ENCODE assay signal across 24 mouse cellular contexts in the genomic region with DNA sequence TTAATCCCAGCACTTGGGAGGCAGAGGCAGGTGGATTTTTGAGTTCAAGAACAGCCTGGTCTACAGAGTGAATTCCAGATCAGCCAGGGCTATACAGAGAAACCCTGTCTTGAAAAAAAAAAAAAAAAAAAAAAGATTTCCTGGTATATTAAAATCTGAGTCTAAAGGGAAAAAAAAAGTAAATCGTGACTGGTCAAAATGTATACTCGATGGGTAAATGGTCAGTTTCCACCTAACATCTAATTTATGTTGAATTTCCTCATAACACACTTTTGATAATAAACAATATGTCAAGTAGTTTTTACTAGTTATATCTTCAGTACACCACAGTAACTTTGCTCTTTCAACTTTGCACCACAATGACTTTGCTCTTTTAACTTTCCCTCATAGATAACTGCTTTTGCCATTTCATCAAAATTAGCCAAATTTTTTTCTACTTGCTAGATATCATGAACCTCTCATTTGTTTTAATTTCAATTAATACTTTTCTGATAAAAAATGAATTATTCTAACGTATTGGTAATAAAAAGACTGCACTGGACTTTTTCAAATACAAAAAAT.
"Had no signal": no experiment of that assay in that cellular context is flagged by ENCODE, and none has a peak within 500 bp of the region (broad histone marks: within the 10 kb centered on the region; RNA-seq: fewer than 3 reads in every experiment).

No protein-coding gene starts in this region.

- H3K4me1 ChIP-seq: heart, embryonic 13.5 days; heart, embryonic 15.5 days; intestine, embryonic 15.5 days; limb, embryonic 10.5 days; limb, embryonic 12.5 days; liver, embryonic 13.5 days; liver, embryonic 15.5 days had no signal

- H3K4me3 ChIP-seq: heart, adult 2 months; heart, embryonic 13.5 days; heart, embryonic 15.5 days; intestine, embryonic 15.5 days; layer of hippocampus, adult 2 months; left cerebral cortex, adult 2 months; limb, embryonic 10.5 days; limb, embryonic 12.5 days; liver, embryonic 13.5 days; liver, embryonic 15.5 days had no signal

- H3K36me3 ChIP-seq: heart, embryonic 13.5 days; heart, embryonic 15.5 days; intestine, embryonic 15.5 days; limb, embryonic 10.5 days; limb, embryonic 12.5 days; liver, embryonic 13.5 days; liver, embryonic 15.5 days had no signal

- ATAC-seq: hindbrain, embryonic 16.5 days; inflammation-experienced regulatory T-cells, adult 6 months; intestine, embryonic 15.5 days; intestine, postnatal 0 days had no signal

- H3K27ac ChIP-seq: heart, adult 2 months; heart, embryonic 13.5 days; heart, embryonic 15.5 days; hindbrain, embryonic 14.5 days; intestine, embryonic 15.5 days; layer of hippocampus, adult 2 months; left cerebral cortex, adult 2 months; limb, embryonic 10.5 days; limb, embryonic 12.5 days; liver, embryonic 13.5 days; liver, embryonic 15.5 days had no signal

- DNase-seq: gastrocnemius, postnatal 14 days; gastrocnemius, postnatal 36 days; heart, adult 2 months; heart, postnatal 14 days; heart, postnatal 36 days; kidney, adult 18-20 months; kidney, adult 8-10 months; kidney, postnatal 10 days; kidney, postnatal 25 days; kidney, postnatal 4 days; liver; liver, embryonic 13.5 days had no signal

- H3K27me3 ChIP-seq: heart, embryonic 13.5 days; heart, embryonic 15.5 days; intestine, embryonic 15.5 days; limb, embryonic 12.5 days; liver, embryonic 13.5 days; liver, embryonic 15.5 days had no signal

- H3K9me3 ChIP-seq: heart, embryonic 13.5 days; heart, embryonic 15.5 days; intestine, embryonic 15.5 days; limb, embryonic 10.5 days; limb, embryonic 12.5 days; liver, embryonic 13.5 days; liver, embryonic 15.5 days had no signal

- H3K9ac ChIP-seq: heart, embryonic 13.5 days; heart, embryonic 15.5 days; hindbrain, embryonic 14.5 days; intestine, embryonic 15.5 days; limb, embryonic 12.5 days; liver, embryonic 13.5 days; liver, embryonic 15.5 days had no signal
